Mouse (Mus musculus) olfactory bulb, adult 2 months (tissue): Measurements from ENCODE around the gene Vcam1.

Source experiments
- CTCF ChIP-seq: fragments of 200-500 bp; IDR thresholded peaks from 2 replicates; pipeline ENCODE4 v1.5.1; 2012; ENCODE audit warnings: low read depth, mild to moderate bottlenecking, low read length, moderate library complexity; ENCODE audit not compliant: insufficient read depth
- POLR2A ChIP-seq: fragments of 200-500 bp; IDR thresholded peaks from 2 replicates; pipeline ENCODE4 v1.6.1; 2012; ENCODE audit warnings: mild to moderate bottlenecking, low read depth, low read length, moderate library complexity; ENCODE audit not compliant: insufficient read depth

DNA sequence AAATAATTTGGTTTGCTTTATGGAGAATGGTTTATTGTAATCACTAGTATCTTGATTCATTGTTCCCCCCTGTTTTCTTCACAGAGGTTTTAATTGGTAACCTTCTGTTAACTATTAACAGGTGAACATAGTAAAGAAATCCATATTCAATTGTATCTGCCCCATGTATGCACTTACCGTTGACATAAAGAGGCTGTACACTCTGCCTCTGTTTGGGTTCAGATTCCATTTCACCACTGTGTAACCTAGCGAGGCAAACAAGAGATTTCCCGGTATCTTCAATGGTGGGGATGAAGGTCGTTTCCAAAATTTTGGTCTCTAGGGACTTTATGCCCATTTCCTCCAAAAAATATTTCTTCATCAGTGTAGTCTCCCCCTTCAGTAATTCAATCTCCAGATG, 12.4 kb downstream of the Vcam1 start:
- no peak for TF ChIP-seq CTCF
- no peak for TF ChIP-seq POLR2A
